Mouse (Mus musculus): Measurements from ENCODE around the gene Rnase1. TPM values are rescaled to one million over a fixed set of nuclear protein-coding genes. Genes with fewer than 3 reads are reported as not detected.

The Rnase1 gene
- total and polyA plus RNA-seq, 3 experiments, result 0.17 TPM; not detected in 2

- Histone ChIP-seq H3K27ac (ENCODE audit: insufficient read depth, low read depth) (no peak overlapping the region), H3K4me2 (ENCODE audit: insufficient read depth, low read depth, poor library complexity, severe bottlenecking) (no peak overlapping the region), H3K4me3 (replicated peaks in 1 of 3; ENCODE audit: low read depth in 2 of 3, low read length in 2 of 3, poor library complexity in 1 of 3) (no peak overlapping the region), H3K27me3 (replicated peaks) (no peaks in the 10 kb centered on the region), H3K9me3 (replicated peaks; ENCODE audit: low read length) (no peaks in the 10 kb centered on the region), H3K79me2 (replicated peaks; ENCODE audit: control insufficient read depth, extremely low read depth, insufficient read depth, poor library complexity, severe bottlenecking) (peaks cover 3% of the 10 kb centered on the region; the same call in 1 of the 2 replicates), H3K4me1 (ENCODE audit: control insufficient read depth in 1 of 2, insufficient read depth in 2 of 2) (peaks cover 10 to 39% of the 10 kb centered on the region in 2 experiments), H3K9ac (ENCODE audit: insufficient read depth, low read depth) (no peak overlapping the region), H3K36me3 (replicated peaks in 1 of 2; ENCODE audit: control insufficient read depth in 1 of 2, insufficient read depth in 1 of 2, low read length in 1 of 2) (peaks cover 6 to 8% of the 10 kb centered on the region in 2 experiments)
- dilution Hi-C loops (cut with MboI; ENCODE audit: extremely low pct_ligation_motif_present, extremely low pct_unique_long_range_greater_than_20kb, low sequenced_read_pairs), result no loop called here
- no peak for DNase-seq (ENCODE audit: extremely low read depth)
- in situ Hi-C loops (cut with MboI; ENCODE audit: low pct_ligation_motif_present, low pct_unique_long_range_greater_than_20kb, low sequenced_read_pairs), result no loop called here
- TF ChIP-seq USF2 (conservative IDR thresholded peaks at IDR 0.05; ENCODE audit: low read depth, low read length) (no peak), RAD21 (IDR thresholded peaks at IDR 0.05; ENCODE audit: low read depth, low read length) (no peak), POLR2A (IDR thresholded peaks at IDR 0.05; ENCODE audit: low read depth, low read length) (no peak), USF1 (IDR thresholded peaks at IDR 0.05; ENCODE audit: low read depth, low read length) (no peak), BHLHE40 (IDR thresholded peaks at IDR 0.05; ENCODE audit: low read depth, low read length) (no peak), MXI1 (IDR thresholded peaks at IDR 0.05; ENCODE audit: low read depth, low read length) (no peak)
Observed at GRCm38 (mm10) chr14:51132372-51132771, 14.2 kb downstream of the Rnase1 start.

GRCm38 (mm10) chr14:51131086-51131815, 15.3 kb downstream of the Rnase1 start:
- Histone ChIP-seq H3K27ac (ENCODE audit: insufficient read depth, low read depth) (no peak overlapping the region), H3K9me3 (replicated peaks; ENCODE audit: low read length) (no peaks in the 10 kb centered on the region), H3K9ac (ENCODE audit: insufficient read depth, low read depth) (no peak overlapping the region), H3K36me3 (replicated peaks in 1 of 2; ENCODE audit: control insufficient read depth in 1 of 2, insufficient read depth in 1 of 2, low read length in 1 of 2) (peaks cover 6 to 8% of the 10 kb centered on the region in 2 experiments), H3K4me3 (replicated peaks in 1 of 3; ENCODE audit: low read depth in 2 of 3, low read length in 2 of 3, poor library complexity in 1 of 3) (no peak overlapping the region), H3K4me2 (ENCODE audit: insufficient read depth, low read depth, poor library complexity, severe bottlenecking) (no peak overlapping the region), H3K79me2 (replicated peaks; ENCODE audit: control insufficient read depth, extremely low read depth, insufficient read depth, poor library complexity, severe bottlenecking) (peaks cover 3% of the 10 kb centered on the region; the same call in 1 of the 2 replicates), H3K27me3 (replicated peaks) (no peaks in the 10 kb centered on the region), H3K4me1 (ENCODE audit: control insufficient read depth in 1 of 2, insufficient read depth in 2 of 2) (peaks cover 15 to 50% of the 10 kb centered on the region in 2 experiments)
- DNase-seq (ENCODE audit: extremely low read depth), result no peak
- TF ChIP-seq RAD21 (IDR thresholded peaks at IDR 0.05; ENCODE audit: low read depth, low read length) (no peak), NELFE (IDR thresholded peaks at IDR 0.05; ENCODE audit: low read depth, low read length) (no peak), MXI1 (IDR thresholded peaks at IDR 0.05; ENCODE audit: low read depth, low read length) (no peak), MEF2A (IDR thresholded peaks at IDR 0.05; ENCODE audit: borderline replicate concordance, low read depth, low read length) (no peak), USF2 (conservative IDR thresholded peaks at IDR 0.05; ENCODE audit: low read depth, low read length) (no peak), CTCF (conservative IDR thresholded peaks at IDR 0.05 in 1 of 2, IDR thresholded peaks at IDR 0.05 in 1 of 2; ENCODE audit: low read depth in 2 of 2, low read length in 2 of 2) (no peak)
- in situ Hi-C loops (cut with MboI; ENCODE audit: low pct_ligation_motif_present, low pct_unique_long_range_greater_than_20kb, low sequenced_read_pairs), result no loop called here
- dilution Hi-C loops (cut with MboI; ENCODE audit: extremely low pct_ligation_motif_present, extremely low pct_unique_long_range_greater_than_20kb, low sequenced_read_pairs), result no loop called here

- dilution Hi-C loops (cut with MboI; ENCODE audit: extremely low pct_ligation_motif_present, extremely low pct_unique_long_range_greater_than_20kb, low sequenced_read_pairs) (no loop called here), in situ Hi-C loops (cut with MboI; ENCODE audit: low pct_ligation_motif_present, low pct_unique_long_range_greater_than_20kb, low sequenced_read_pairs) (no loop called here)
- Histone ChIP-seq H3K4me2 (ENCODE audit: insufficient read depth, low read depth, poor library complexity, severe bottlenecking) (no peak overlapping the region), H3K27me3 (replicated peaks) (no peaks in the 10 kb centered on the region), H3K9ac (ENCODE audit: insufficient read depth, low read depth) (no peak overlapping the region), H3K4me3 (replicated peaks in 1 of 3; ENCODE audit: low read depth in 2 of 3, low read length in 2 of 3, poor library complexity in 1 of 3) (no peak overlapping the region), H3K4me1 (ENCODE audit: control insufficient read depth in 1 of 2, insufficient read depth in 2 of 2) (peaks cover 15 to 57% of the 10 kb centered on the region in 2 experiments), H3K9me3 (replicated peaks; ENCODE audit: low read length) (no peaks in the 10 kb centered on the region), H3K27ac (ENCODE audit: insufficient read depth, low read depth) (no peak overlapping the region), H3K79me2 (replicated peaks; ENCODE audit: control insufficient read depth, extremely low read depth, insufficient read depth, poor library complexity, severe bottlenecking) (peaks cover 3% of the 10 kb centered on the region; the same call in 1 of the 2 replicates), H3K36me3 (replicated peaks in 1 of 2; ENCODE audit: control insufficient read depth in 1 of 2, insufficient read depth in 1 of 2, low read length in 1 of 2) (peaks cover 6 to 8% of the 10 kb centered on the region in 2 experiments)
- DNase-seq (ENCODE audit: extremely low read depth), result no peak
- no peak for TF ChIP-seq RCOR1 (conservative IDR thresholded peaks at IDR 0.05; ENCODE audit: low read depth, low read length)
- TF ChIP-seq POLR2AphosphoS2 (IDR thresholded peaks at IDR 0.05; ENCODE audit: low read depth, low read length), result no peak
- TF ChIP-seq ZKSCAN1 (IDR thresholded peaks at IDR 0.05; ENCODE audit: borderline replicate concordance, low read depth, low read length), result no peak
- no peak for TF ChIP-seq JUN (IDR thresholded peaks at IDR 0.05; ENCODE audit: insufficient read depth, low read depth, low read length)
- no peak for TF ChIP-seq KAT2A (IDR thresholded peaks at IDR 0.05; ENCODE audit: insufficient replicate concordance, low read length)
- no peak for TF ChIP-seq ZNF384 (IDR thresholded peaks at IDR 0.05; ENCODE audit: low read depth, low read length)
- TF ChIP-seq MEF2A (IDR thresholded peaks at IDR 0.05; ENCODE audit: borderline replicate concordance, low read depth, low read length), result no peak
- TF ChIP-seq IRF4 (IDR thresholded peaks at IDR 0.05; ENCODE audit: low read depth, low read length), result no peak
- TF ChIP-seq MYC (IDR thresholded peaks at IDR 0.05; ENCODE audit: low read depth, low read length), result no peak
- TF ChIP-seq SIN3A (IDR thresholded peaks at IDR 0.05; ENCODE audit: low read length), result no peak
- TF ChIP-seq CTCF (conservative IDR thresholded peaks at IDR 0.05 in 1 of 2, IDR thresholded peaks at IDR 0.05 in 1 of 2; ENCODE audit: low read depth in 2 of 2, low read length in 2 of 2), result no peak
- no peak for TF ChIP-seq ZMIZ1 (IDR thresholded peaks at IDR 0.05; ENCODE audit: low read depth, low read length)
- no peak for TF ChIP-seq TBP (conservative IDR thresholded peaks at IDR 0.05; ENCODE audit: low read depth, low read length)
- no peak for TF ChIP-seq SMC3 (IDR thresholded peaks at IDR 0.05; ENCODE audit: low read depth, low read length)
- no peak for TF ChIP-seq CHD1 (IDR thresholded peaks at IDR 0.05; ENCODE audit: low read depth, low read length)
- no peak for TF ChIP-seq ZC3H11A (IDR thresholded peaks at IDR 0.05; ENCODE audit: low read depth, low read length)
Observed at GRCm38 (mm10) chr14:51130315-51130940, 16.2 kb downstream of the Rnase1 start.

Measured in CH12.LX (cell line).